Mouse (Mus musculus) liver, postnatal 0 days (tissue): ENCODE data around the gene Psma2. TPM values are rescaled to one million over a fixed set of nuclear protein-coding genes. Genes with fewer than 3 reads are reported as not detected.

Experiments
- ATAC-seq: fragments of 200-750 bp; cut with Nextera tagmentation; 2 replicates; pipeline ENCODE4 v1.8.0; 2017; ENCODE audit warnings: mild to moderate bottlenecking, moderate library complexity
- DNase-seq: peaks from one replicate; pipeline ENCODE4 v3.0.0-alpha.2; 2016
- H3K27ac ChIP-seq: fragments of 300-500 bp; sonication (generic); 2 replicates; pipeline ENCODE4 v1.5.1; 2014; ENCODE audit warnings: antibody characterized with exemption, moderate library complexity, mild to moderate bottlenecking, low read depth
- H3K27me3 ChIP-seq: fragments of 300-500 bp; sonication (generic); 2 replicates; pipeline ENCODE4 v1.6.1; 2014; ENCODE audit warnings: low read length, control low read depth, mixed read lengths; ENCODE audit not compliant: insufficient read depth
- H3K36me3 ChIP-seq: fragments of 300-500 bp; sonication (generic); replicated peaks from 2 replicates; pipeline ENCODE4 v1.6.1; 2014; ENCODE audit warnings: mild to moderate bottlenecking, control low read depth, low read length, moderate library complexity, mixed read lengths; ENCODE audit not compliant: insufficient read depth
- H3K4me1 ChIP-seq: fragments of 300-500 bp; sonication (generic); 2 replicates; pipeline ENCODE4 v1.6.1; 2014; ENCODE audit warnings: antibody characterized with exemption, mild to moderate bottlenecking, control low read depth; ENCODE audit not compliant: insufficient read depth
- H3K4me2 ChIP-seq: fragments of 300-500 bp; sonication (generic); 2 replicates; pipeline ENCODE4 v1.6.1; 2014; ENCODE audit warnings: low read depth, mild to moderate bottlenecking, low read length, moderate library complexity, mixed read lengths
- H3K4me3 ChIP-seq: fragments of 300-500 bp; sonication (generic); 2 replicates; pipeline ENCODE4 v1.5.1; 2014; ENCODE audit warnings: low read depth, low read length
- H3K9ac ChIP-seq: fragments of 300-500 bp; sonication (generic); replicated peaks from 2 replicates; pipeline ENCODE4 v1.6.1; 2014; ENCODE audit warnings: mild to moderate bottlenecking, moderate library complexity
- H3K9me3 ChIP-seq: fragments of 300-500 bp; sonication (generic); 2 replicates; pipeline ENCODE4 v1.6.1; 2016; ENCODE audit warnings: mild to moderate bottlenecking, control low read depth, low read length, mixed read lengths
- CTCF ChIP-seq: sonication (generic); IDR thresholded peaks from 2 replicates; pipeline ENCODE4 v1.5.1; 2016; ENCODE audit warnings: antibody characterized with exemption, low read depth
- EP300 ChIP-seq: IDR thresholded peaks from 2 replicates; pipeline ENCODE4 v1.6.1; 2016; ENCODE audit warnings: antibody characterized with exemption, low read depth, mild to moderate bottlenecking
- WGBS: fragments of 180-500 bp; shearing (Covaris S2); extraction: QIAGEN DNeasy Blood & Tissue Kit; methylation state at CpG from one replicate; pipeline ENCODE4 v1.1.7; 2014; ENCODE audit not compliant: insufficient replicate concordance; 5-methylcytosine and 5-hydroxymethylcytosine counted together
- polyA plus RNA-seq: library from polyadenylated mRNA; unstranded; fragments of >200 nt; fragmentation: Nextera tagmentation; extraction: Ambion mirVana; gene quantifications from 2 replicates; pipeline ENCODE4 v1.2.1, GENCODE M21; 2015

The Psma2 gene
- polyA plus RNA-seq, result 96.5 and 103 TPM in 2 replicates

GRCm38 (mm10) chr13:14612926-14613529 lies at the start of gene Psma2, which contains the start of gene Mrpl32:
Gene Psma2, plus strand, starts transcription at chr13:14613240.
Gene Mrpl32, minus strand, starts transcription at chr13:14613165.
- Histone ChIP-seq H3K4me3 (peak within 1 kb of the TSS; percentile 98), H3K9me3 (no peaks in the 10 kb centered on the region), H3K4me2 (peak within 1 kb of the TSS; percentile 75), H3K4me1 (peaks cover 5% of the 10 kb centered on the region), H3K27me3 (no peaks in the 10 kb centered on the region), H3K27ac (peak within 1 kb of the TSS; percentile 96), H3K36me3 (peaks cover 25% of the 10 kb centered on the region), H3K9ac (peak within 1 kb of the TSS; percentile 98)
- TF ChIP-seq EP300 (no peak), CTCF (no peak)
- WGBS, result under 1% methylated on average over 42 of the region's 42 CpGs
- peak; percentile 98 for DNase-seq
- ATAC-seq, result peak; percentile 99

GRCm38 (mm10) chr13:14574128-14574527 lies 38.9 kb upstream of the Psma2 start:
- Histone ChIP-seq H3K36me3 (no peaks in the 10 kb centered on the region), H3K9me3 (no peaks in the 10 kb centered on the region), H3K27me3 (no peaks in the 10 kb centered on the region), H3K4me1 (no peaks in the 10 kb centered on the region), H3K4me3 (no peak overlapping the region), H3K27ac (no peak overlapping the region), H3K9ac (no peak overlapping the region), H3K4me2 (no peak overlapping the region)
- TF ChIP-seq EP300 (no peak), CTCF (no peak)
- no peak for ATAC-seq
- no peak for DNase-seq

- no peaks in the 10 kb centered on the region for H3K27me3 ChIP-seq
- H3K4me1 ChIP-seq, result no peaks in the 10 kb centered on the region
- no peak for ATAC-seq
- no peaks in the 10 kb centered on the region for H3K9me3 ChIP-seq
- DNase-seq, result no peak
- no peak for TF ChIP-seq CTCF
- no peak for TF ChIP-seq EP300
- H3K4me3 ChIP-seq, result no peak overlapping the region
- WGBS, result 61% methylated on average over 3 of the region's 3 CpGs
- H3K36me3 ChIP-seq, result no peaks in the 10 kb centered on the region
- no peak overlapping the region for H3K9ac ChIP-seq
- H3K4me2 ChIP-seq, result no peak overlapping the region
- H3K27ac ChIP-seq, result no peak overlapping the region
These were observed 32.6 kb upstream of the Psma2 start for GRCm38 (mm10) chr13:14580392-14580791.

- 88% methylated on average over 2 of the region's 2 CpGs for WGBS
- no peaks in the 10 kb centered on the region for H3K9me3 ChIP-seq
- no peak overlapping the region for H3K4me2 ChIP-seq
- no peak overlapping the region for H3K27ac ChIP-seq
- no peak overlapping the region for H3K4me3 ChIP-seq
- DNase-seq (no peak), ATAC-seq (no peak)
- no peaks in the 10 kb centered on the region for H3K4me1 ChIP-seq
- TF ChIP-seq EP300 (no peak), CTCF (no peak)
- H3K27me3 ChIP-seq, result no peaks in the 10 kb centered on the region
- H3K9ac ChIP-seq, result no peak overlapping the region
- no peaks in the 10 kb centered on the region for H3K36me3 ChIP-seq
These were observed 10.3 kb upstream of the Psma2 start for GRCm38 (mm10) chr13:14602744-14603143.

GRCm38 (mm10) chr13:14607616-14608015 lies 5.4 kb upstream of the Psma2 start:
- peaks cover 13% of the 10 kb centered on the region for H3K36me3 ChIP-seq
- no peak overlapping the region for H3K9ac ChIP-seq
- no peak overlapping the region for H3K4me3 ChIP-seq
- H3K4me2 ChIP-seq, result no peak overlapping the region
- DNase-seq, result no peak
- no peak for ATAC-seq
- no peaks in the 10 kb centered on the region for H3K4me1 ChIP-seq
- H3K27ac ChIP-seq, result no peak overlapping the region
- H3K27me3 ChIP-seq, result no peaks in the 10 kb centered on the region
- no peak for TF ChIP-seq CTCF
- TF ChIP-seq EP300, result no peak
- no peaks in the 10 kb centered on the region for H3K9me3 ChIP-seq

GRCm38 (mm10) chr13:14612463-14612862 lies 577 bp upstream of the Psma2 start:
- Histone ChIP-seq H3K4me3 (peak overlapping the region; percentile 98), H3K9me3 (no peaks in the 10 kb centered on the region), H3K4me2 (peak overlapping the region; percentile 66), H3K27ac (peak overlapping the region; percentile 64), H3K36me3 (peaks cover 22% of the 10 kb centered on the region), H3K27me3 (no peaks in the 10 kb centered on the region), H3K9ac (peak overlapping the region; percentile 64), H3K4me1 (peaks cover 5% of the 10 kb centered on the region)
- TF ChIP-seq EP300 (no peak), CTCF (no peak)
- DNase-seq (no peak), ATAC-seq (peak; percentile 11)
- WGBS, result 6% methylated on average over 10 of the region's 10 CpGs
